Mouse (Mus musculus): ENCODE data around the gene Vmn1r30.

The Vmn1r30 gene

DNA sequence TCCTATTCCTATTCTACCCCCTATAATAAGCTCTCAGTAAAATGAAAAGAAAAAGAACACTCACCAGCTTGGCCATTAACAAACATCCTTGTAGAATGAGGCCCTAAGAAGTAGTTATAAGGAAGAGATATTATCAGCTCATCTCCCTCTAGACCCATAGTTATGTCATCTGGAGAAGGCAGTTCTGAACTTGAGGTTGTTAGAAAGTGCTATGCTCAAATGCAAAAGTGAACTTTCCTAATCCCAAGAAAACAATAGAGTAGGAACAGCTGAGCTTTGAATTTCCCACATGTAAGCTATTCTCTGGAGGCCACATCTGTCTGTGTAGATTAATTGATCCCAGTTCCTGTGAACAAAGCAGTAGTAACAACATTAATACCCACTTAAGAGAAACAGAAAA is at the start of gene Vmn1r30:
Gene Vmn1r30 (minus strand): TSS at position 101 of the 400 bp plus-strand sequence.
- peak in 1 of 2 experiments; percentile 9 for DNase-seq (ENCODE audit: inconsistent age in 2 of 2, low spot score in 1 of 2)

DNA sequence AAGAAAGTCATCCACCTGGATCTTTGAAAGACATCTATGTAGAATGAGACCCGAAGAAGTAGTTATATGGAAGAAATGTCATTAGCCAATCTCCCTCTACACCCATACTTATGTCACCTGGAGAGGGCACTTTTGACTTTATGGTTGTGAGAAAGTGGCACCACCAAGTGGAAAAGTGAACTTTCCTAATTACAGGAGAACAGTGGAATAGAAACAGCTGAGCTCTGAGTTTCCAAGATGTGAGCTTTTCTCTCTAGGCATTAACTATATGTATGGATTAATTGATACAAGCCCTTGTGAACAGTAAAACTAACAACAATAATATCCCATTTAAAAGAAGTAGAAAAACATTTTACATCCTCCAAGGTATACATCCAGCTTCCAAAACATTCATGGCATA is 32.0 kb upstream of the Vmn1r30 start, which contains the start of gene Vmn1r31:
Gene Vmn1r31 (minus strand): TSS at position 101 of the 400 bp plus-strand sequence.
- no peak for DNase-seq (ENCODE audit: inconsistent age in 2 of 2, low spot score in 1 of 2)

Measured in adrenal gland, adult (tissue).